In genomic region chr17:4457491-4457890, GRCm38 (mm10) we compare ENCODE assay signal across 7 mouse cellular contexts.
"Had no signal": no experiment of that assay in that cellular context is flagged by ENCODE, and none has a peak within 500 bp of the region (broad histone marks: within the 10 kb centered on the region; RNA-seq: fewer than 3 reads in every experiment).

No protein-coding gene starts in this region.

- DNase-seq: kidney, adult 11 months; kidney, adult 9 months; kidney, postnatal 36 days; lung, adult 2 months; lung, postnatal 36 days; right cerebral cortex, adult 18-20 months; thymus, postnatal 4 days had no signal
